25 mouse cellular contexts compared by ENCODE assay signal in genomic region chr5:135910813-135911212, GRCm38 (mm10). TPM values are rescaled to one million over a fixed set of nuclear protein-coding genes. Genes with fewer than 3 reads are reported as not detected.
"Had no signal": no experiment of that assay in that cellular context is flagged by ENCODE, and none has a peak within 500 bp of the region (broad histone marks: within the 10 kb centered on the region; RNA-seq: fewer than 3 reads in every experiment).

No protein-coding gene starts in this region.

- H3K4me1 ChIP-seq: limb, embryonic 12.5 days; neural tube, embryonic 12.5 days; stomach, embryonic 15.5 days had no signal

- DNase-seq: kidney, adult 18-20 months; kidney, adult 9 months; kidney, postnatal 14 days; left cerebral cortex, postnatal 4 days; liver, postnatal 0 days; lung, embryonic 14.5 days; lung, postnatal 10 days; lung, postnatal 4 days; midbrain, embryonic 14.5 days; retina, postnatal 1 day; right cerebral cortex, postnatal 25 days; spleen, adult 18-20 months; thymus, adult 2 months; thymus, postnatal 14 days; thymus, postnatal 4 days had no signal

- H3K9ac ChIP-seq: limb, embryonic 12.5 days; limb, embryonic 15.5 days; liver, embryonic 14.5 days; liver, postnatal 0 days; lung, embryonic 14.5 days; neural tube, embryonic 12.5 days; neural tube, embryonic 15.5 days; stomach, embryonic 15.5 days had no signal

- H3K4me3 ChIP-seq: limb, embryonic 12.5 days; limb, embryonic 15.5 days; neural tube, embryonic 12.5 days; neural tube, embryonic 15.5 days; stomach, embryonic 15.5 days had no signal

- H3K4me2 ChIP-seq: limb, embryonic 12.5 days; limb, embryonic 15.5 days; liver, embryonic 11.5 days; lung, embryonic 14.5 days; midbrain, embryonic 11.5 days; neural tube, embryonic 12.5 days; neural tube, embryonic 15.5 days; stomach, embryonic 15.5 days had no signal

- H3K27me3 ChIP-seq: limb, embryonic 12.5 days; limb, embryonic 15.5 days; neural tube, embryonic 12.5 days; neural tube, embryonic 15.5 days; stomach, embryonic 15.5 days had no signal

- H3K27ac ChIP-seq: limb, embryonic 12.5 days; limb, embryonic 15.5 days; liver, embryonic 14.5 days; neural tube, embryonic 12.5 days; neural tube, embryonic 15.5 days; stomach, embryonic 15.5 days had no signal

RNA-seq across cellular contexts. Expression of gene Hspb1, which starts 23.1 kb away (rescaled TPM):
- total RNA-seq: megakaryocyte progenitor cell, adult 5-6 weeks; megakaryocyte-erythroid progenitor cell, adult 5-6 weeks had no signal
